Mouse (Mus musculus): Measurements from ENCODE around the gene Crlf2. TPM values are rescaled to one million over a fixed set of nuclear protein-coding genes. Genes with fewer than 3 reads are reported as not detected.

Crlf2 gene
- 11.8 and 15.2 TPM in 2 replicates for polyA plus RNA-seq (2015; fragmentation: Nextera tagmentation; extraction: Ambion mirVana)

DNA sequence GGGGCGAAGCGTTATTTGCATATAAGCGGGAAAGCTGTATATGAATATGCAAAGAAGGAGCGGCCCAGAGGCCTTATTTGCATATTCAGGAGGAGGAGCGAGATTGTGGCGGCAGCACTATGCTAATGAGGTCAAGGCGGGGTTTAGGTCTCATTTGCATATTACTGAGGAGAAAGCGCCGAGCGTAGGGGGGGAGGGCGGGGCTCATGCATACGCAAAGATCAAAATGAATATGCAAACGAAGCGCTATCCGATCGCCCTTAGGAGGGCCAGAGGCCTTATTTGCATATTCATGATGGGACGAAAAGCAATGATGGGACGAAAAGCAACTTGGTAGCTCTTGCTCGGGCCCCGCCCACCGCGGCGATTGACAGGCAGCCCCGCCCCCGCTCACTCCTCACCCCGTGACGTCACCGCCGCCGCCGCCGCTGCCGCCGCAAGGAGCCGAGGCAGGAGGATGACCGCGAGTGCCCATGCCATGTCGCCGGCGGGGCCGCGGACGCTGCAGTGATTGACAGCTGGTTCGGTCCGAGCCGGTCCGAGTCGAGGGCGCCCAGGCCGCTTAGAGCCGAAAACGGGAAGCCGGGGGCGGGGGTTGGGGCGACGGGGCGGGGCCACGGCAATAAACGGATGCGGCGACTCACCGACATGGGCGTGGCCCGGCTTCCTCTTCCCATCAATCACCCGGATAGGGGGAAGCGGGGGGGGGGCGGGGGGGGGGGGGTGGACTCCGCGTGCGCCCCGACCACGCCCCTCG lies at the start of gene Crlf2:
TSS of gene Crlf2 (minus strand) at position 590 of the 757 bp plus-strand sequence.

Other genes with a start within 250 kb of the Crlf2 start
- gene Vmn2r16, start 228.8 kb downstream of the Crlf2 start, polyA plus RNA-seq (2015; fragmentation: Nextera tagmentation; extraction: Ambion mirVana): not detected in 2 replicates
- gene Vmn2r17, start 139.3 kb downstream of the Crlf2 start, polyA plus RNA-seq (2015; fragmentation: Nextera tagmentation; extraction: Ambion mirVana): not detected in 2 replicates
- 0.34 and 0.38 TPM in 2 replicates for gene 5430403G16Rik, start 132.0 kb upstream of the Crlf2 start, polyA plus RNA-seq (2015; fragmentation: Nextera tagmentation; extraction: Ambion mirVana)
- 3.8 and 4.1 TPM in 2 replicates for gene 4930522L14Rik, start 192.9 kb upstream of the Crlf2 start, polyA plus RNA-seq (2015; fragmentation: Nextera tagmentation; extraction: Ambion mirVana)